Mouse (Mus musculus) splenic B cell, adult 2 months (primary cell): ENCODE data around the gene Strip1.
A peak's percentile ranks its signal among the peaks of the same experiment; 100 is the strongest.

Source experiments
- DNase-seq: peaks from one replicate; pipeline ENCODE4 v3.0.0-alpha.2; 2011; ENCODE audit warnings: low read depth, low spot score
- H3K27me3 ChIP-seq: 2 replicates; pipeline ENCODE4 v1.6.1; 2012; ENCODE audit warnings: mild to moderate bottlenecking, low read length, moderate library complexity, mixed read lengths; ENCODE audit not compliant: control insufficient read depth, poor library complexity, insufficient read depth, severe bottlenecking
- H3K36me3 ChIP-seq: 2 replicates; pipeline ENCODE4 v1.6.1; 2012; ENCODE audit warnings: mild to moderate bottlenecking, low read length, moderate library complexity, mixed read lengths; ENCODE audit not compliant: control insufficient read depth, poor library complexity, insufficient read depth, severe bottlenecking

Gene Strip1

GRCm38 (mm10) chr3:107637606-107638172 is 6.2 kb upstream of the Strip1 start:
- DNase-seq = no peak
- Histone ChIP-seq H3K36me3 (no peaks in the 10 kb centered on the region), H3K27me3 (no peaks in the 10 kb centered on the region)

GRCm38 (mm10) chr3:107636236-107636635 is 4.7 kb upstream of the Strip1 start:
- Histone ChIP-seq H3K27me3 (no peaks in the 10 kb centered on the region), H3K36me3 (no peaks in the 10 kb centered on the region)
- no peak for DNase-seq

GRCm38 (mm10) chr3:107635836-107636235 is 4.3 kb upstream of the Strip1 start:
- Histone ChIP-seq H3K36me3 (no peaks in the 10 kb centered on the region), H3K27me3 (no peaks in the 10 kb centered on the region)
- no peak for DNase-seq

GRCm38 (mm10) chr3:107633906-107634305 is 2.4 kb upstream of the Strip1 start:
- H3K36me3 ChIP-seq = no peaks in the 10 kb centered on the region
- no peak for DNase-seq
- H3K27me3 ChIP-seq = no peaks in the 10 kb centered on the region

GRCm38 (mm10) chr3:107632786-107633185 is 1.3 kb upstream of the Strip1 start:
- Histone ChIP-seq H3K36me3 (0 out of 2 replicates have a peak, but pooled peaks cover 2% of the 10 kb centered on the region), H3K27me3 (no peaks in the 10 kb centered on the region)
- no peak for DNase-seq

- DNase-seq = peak; percentile 15
- peaks cover 2% of the 10 kb centered on the region; the same call in 1 of the 2 replicates for H3K36me3 ChIP-seq
- no peaks in the 10 kb centered on the region for H3K27me3 ChIP-seq
These were observed 592 bp downstream of the Strip1 start, which contains the start of gene Gm10961 for GRCm38 (mm10) chr3:107630682-107631522. Gene Gm10961 (plus strand): TSS chr3:107631322.

- Histone ChIP-seq H3K27me3 (no peaks in the 10 kb centered on the region), H3K36me3 (peaks cover 2% of the 10 kb centered on the region; the same call in 1 of the 2 replicates)
- no peak for DNase-seq
These were observed 2.1 kb downstream of the Strip1 start for GRCm38 (mm10) chr3:107629411-107629810.

GRCm38 (mm10) chr3:107628551-107628950 is 2.9 kb downstream of the Strip1 start:
- no peaks in the 10 kb centered on the region for H3K27me3 ChIP-seq
- H3K36me3 ChIP-seq = peaks cover 3% of the 10 kb centered on the region
- DNase-seq = no peak

- Histone ChIP-seq H3K36me3 (peaks cover 8% of the 10 kb centered on the region), H3K27me3 (no peaks in the 10 kb centered on the region)
- DNase-seq = no peak
These were observed 3.9 kb downstream of the Strip1 start for GRCm38 (mm10) chr3:107627641-107628040.

- no peaks in the 10 kb centered on the region for H3K27me3 ChIP-seq
- H3K36me3 ChIP-seq = peaks cover 8% of the 10 kb centered on the region
- DNase-seq = no peak
These were observed 4.7 kb downstream of the Strip1 start for GRCm38 (mm10) chr3:107626751-107627150.

- DNase-seq = no peak
- Histone ChIP-seq H3K27me3 (no peaks in the 10 kb centered on the region), H3K36me3 (peaks cover 10% of the 10 kb centered on the region)
These were observed 6.0 kb downstream of the Strip1 start for GRCm38 (mm10) chr3:107625536-107625935.

GRCm38 (mm10) chr3:107624424-107624823 is 7.1 kb downstream of the Strip1 start:
- no peaks in the 10 kb centered on the region for H3K27me3 ChIP-seq
- no peak for DNase-seq
- peaks cover 10% of the 10 kb centered on the region for H3K36me3 ChIP-seq

GRCm38 (mm10) chr3:107622537-107622936 is 9.0 kb downstream of the Strip1 start:
- peaks cover 13% of the 10 kb centered on the region for H3K36me3 ChIP-seq
- DNase-seq = no peak

GRCm38 (mm10) chr3:107621286-107622075 is 10.0 kb downstream of the Strip1 start:
- no peaks in the 10 kb centered on the region for H3K27me3 ChIP-seq
- peaks cover 13% of the 10 kb centered on the region for H3K36me3 ChIP-seq
- DNase-seq = no peak

More at GRCm38 (mm10) chr3:107622537-107622936, 9.0 kb downstream of the Strip1 start:
- no peaks in the 10 kb centered on the region for H3K27me3 ChIP-seq

- Histone ChIP-seq H3K27me3 (no peaks in the 10 kb centered on the region), H3K36me3 (peaks cover 13% of the 10 kb centered on the region)
- DNase-seq = no peak
These were observed 11.6 kb downstream of the Strip1 start for GRCm38 (mm10) chr3:107619911-107620310.
